Mouse (Mus musculus): ENCODE measurements around the gene Atp5d. TPM values are rescaled to one million over a fixed set of nuclear protein-coding genes. Genes with fewer than 3 reads are reported as not detected.

The Atp5d gene
- polyA plus RNA-seq, 1 experiment from 2014 or later = 291 TPM

- ATAC-seq (ENCODE audit: insufficient read depth) = peak; percentile 62
- no peaks in the 10 kb centered on the region for H3K9me3 ChIP-seq (replicated peaks)
- peak overlapping the region; percentile 87 for H3K9ac ChIP-seq
- H3K27me3 ChIP-seq = no peaks in the 10 kb centered on the region
- WGBS (ENCODE audit: insufficient replicate concordance) = under 1% methylated on average over 57 of the region's 57 CpGs
- peak overlapping the region; percentile 96 for H3K27ac ChIP-seq (replicated peaks)
- peak overlapping the region; percentile 96 for H3K4me2 ChIP-seq
- H3K4me1 ChIP-seq (replicated peaks) = peaks cover 88% of the 10 kb centered on the region
- H3K36me3 ChIP-seq (replicated peaks) = peaks cover 63% of the 10 kb centered on the region
- peak overlapping the region; percentile 70 for H3K4me3 ChIP-seq (replicated peaks)
Measured at GRCm38 (mm10) chr10:80148610-80149290, 10.3 kb downstream of the Atp5d start.

DNA sequence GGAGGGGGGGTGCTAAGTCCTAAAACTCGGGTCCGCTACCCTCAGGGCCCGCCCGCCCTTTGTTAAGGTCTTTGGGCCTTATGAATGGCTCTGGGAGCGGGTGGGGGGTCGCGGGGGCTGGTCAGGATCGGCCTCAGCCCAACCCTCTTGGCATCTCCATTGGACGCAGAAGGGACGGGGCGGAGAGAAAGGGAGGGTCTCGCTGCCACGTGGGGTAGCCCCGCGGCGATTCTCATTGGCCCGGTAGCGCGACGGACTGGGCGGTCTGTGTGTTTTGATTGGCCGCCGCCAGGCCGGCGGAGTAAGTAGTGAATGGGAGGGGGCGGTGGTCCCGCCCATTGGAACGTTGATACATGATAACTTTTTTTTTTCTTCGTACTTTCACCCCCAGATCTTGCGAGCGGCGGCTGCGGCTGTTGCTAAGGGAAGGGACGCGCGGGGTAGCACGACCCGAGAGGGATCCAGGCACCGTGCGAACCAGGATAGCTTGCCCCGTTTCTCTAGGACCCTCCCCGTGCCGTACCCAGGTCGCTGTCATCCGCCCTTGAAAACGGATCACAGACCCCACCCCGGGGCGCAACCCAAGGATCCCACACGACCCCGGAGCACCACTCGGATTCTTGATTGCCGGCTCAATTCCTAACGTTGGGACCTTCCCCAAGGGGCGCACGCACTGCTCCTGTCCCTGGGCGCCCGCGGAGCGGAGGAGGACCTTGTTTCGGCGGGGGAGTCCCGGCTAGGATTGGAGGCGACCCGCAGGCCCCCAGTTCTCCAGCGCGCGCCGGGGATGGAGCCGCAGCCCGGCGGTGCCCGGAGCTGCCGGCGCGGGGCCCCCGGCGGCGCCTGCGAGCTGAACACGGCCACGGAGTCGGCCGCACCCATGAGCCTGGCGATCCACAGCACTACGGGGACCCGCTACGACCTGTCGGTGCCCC, 11.1 kb downstream of the Atp5d start:
- under 1% methylated on average over 88 of the region's 88 CpGs for WGBS (ENCODE audit: insufficient replicate concordance)
- Histone ChIP-seq H3K36me3 (replicated peaks) (peaks cover 63% of the 10 kb centered on the region), H3K4me2 (peak overlapping the region; percentile 96), H3K9ac (peak overlapping the region; percentile 87), H3K9me3 (replicated peaks) (no peaks in the 10 kb centered on the region), H3K27me3 (no peaks in the 10 kb centered on the region), H3K4me3 (replicated peaks) (peak overlapping the region; percentile 70), H3K4me1 (replicated peaks) (peaks cover 88% of the 10 kb centered on the region), H3K27ac (replicated peaks) (peak overlapping the region; percentile 96)
- peak; percentile 73 for ATAC-seq (ENCODE audit: insufficient read depth)

- Histone ChIP-seq H3K4me2 (peak overlapping the region; percentile 96), H3K36me3 (replicated peaks) (peaks cover 63% of the 10 kb centered on the region), H3K4me3 (replicated peaks) (peak overlapping the region; percentile 70), H3K27me3 (no peaks in the 10 kb centered on the region), H3K9ac (peak overlapping the region; percentile 87), H3K4me1 (replicated peaks) (peaks cover 89% of the 10 kb centered on the region), H3K27ac (replicated peaks) (peak overlapping the region; percentile 96), H3K9me3 (replicated peaks) (no peaks in the 10 kb centered on the region)
- ATAC-seq (ENCODE audit: insufficient read depth) = no peak
- WGBS (ENCODE audit: insufficient replicate concordance) = under 1% methylated on average over 71 of the region's 71 CpGs
Measured at GRCm38 (mm10) chr10:80150226-80151210, 12.1 kb downstream of the Atp5d start.

DNA sequence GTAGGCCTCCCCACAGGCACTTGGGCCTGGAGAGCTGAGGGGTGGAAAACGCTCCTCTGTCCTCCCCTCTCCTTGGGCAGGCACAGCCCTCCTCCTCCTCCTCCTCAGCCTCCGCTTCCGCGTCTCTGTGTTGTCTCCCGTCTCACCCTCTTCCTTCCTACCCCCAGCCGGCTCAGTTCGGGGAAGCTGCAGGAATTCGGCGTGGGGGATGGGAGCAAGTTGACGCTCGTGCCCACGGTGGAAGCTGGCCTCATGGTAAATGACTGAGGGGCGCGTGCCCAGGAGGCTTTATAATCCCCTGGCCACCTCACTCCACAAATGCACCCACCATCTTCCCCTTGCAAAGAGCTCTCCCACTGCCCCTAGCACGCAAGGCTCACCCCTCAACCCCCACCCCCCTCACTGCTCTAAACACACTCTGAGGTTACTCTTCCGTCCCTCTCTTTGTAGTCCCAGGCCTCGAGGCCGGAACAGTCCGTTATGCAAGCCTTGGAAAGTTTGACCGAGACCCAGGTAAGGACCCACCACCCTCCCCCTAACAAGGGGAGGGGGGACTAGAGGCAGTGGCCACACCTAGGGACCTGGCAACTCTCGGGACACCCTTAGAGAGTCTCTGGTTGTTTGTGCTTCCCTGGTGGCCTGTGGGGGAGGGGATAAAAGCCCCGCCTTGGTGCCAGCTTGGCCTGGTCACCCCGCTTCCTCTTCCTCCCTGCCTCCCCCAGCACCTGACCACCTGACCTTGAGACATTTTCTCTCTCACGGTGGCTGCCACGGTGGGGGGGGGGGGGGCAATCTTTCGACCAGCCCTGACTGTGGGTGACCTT, 13.0 kb downstream of the Atp5d start:
- Histone ChIP-seq H3K4me1 (replicated peaks) (peaks cover 89% of the 10 kb centered on the region), H3K9me3 (replicated peaks) (no peaks in the 10 kb centered on the region), H3K4me2 (peak overlapping the region; percentile 96), H3K36me3 (replicated peaks) (peaks cover 63% of the 10 kb centered on the region), H3K27me3 (no peaks in the 10 kb centered on the region), H3K4me3 (replicated peaks) (peak overlapping the region; percentile 70), H3K27ac (replicated peaks) (peak overlapping the region; percentile 96), H3K9ac (peak overlapping the region; percentile 87)
- 5% methylated on average over 26 of the region's 26 CpGs for WGBS (ENCODE audit: insufficient replicate concordance)
- ATAC-seq (ENCODE audit: insufficient read depth) = no peak

DNA sequence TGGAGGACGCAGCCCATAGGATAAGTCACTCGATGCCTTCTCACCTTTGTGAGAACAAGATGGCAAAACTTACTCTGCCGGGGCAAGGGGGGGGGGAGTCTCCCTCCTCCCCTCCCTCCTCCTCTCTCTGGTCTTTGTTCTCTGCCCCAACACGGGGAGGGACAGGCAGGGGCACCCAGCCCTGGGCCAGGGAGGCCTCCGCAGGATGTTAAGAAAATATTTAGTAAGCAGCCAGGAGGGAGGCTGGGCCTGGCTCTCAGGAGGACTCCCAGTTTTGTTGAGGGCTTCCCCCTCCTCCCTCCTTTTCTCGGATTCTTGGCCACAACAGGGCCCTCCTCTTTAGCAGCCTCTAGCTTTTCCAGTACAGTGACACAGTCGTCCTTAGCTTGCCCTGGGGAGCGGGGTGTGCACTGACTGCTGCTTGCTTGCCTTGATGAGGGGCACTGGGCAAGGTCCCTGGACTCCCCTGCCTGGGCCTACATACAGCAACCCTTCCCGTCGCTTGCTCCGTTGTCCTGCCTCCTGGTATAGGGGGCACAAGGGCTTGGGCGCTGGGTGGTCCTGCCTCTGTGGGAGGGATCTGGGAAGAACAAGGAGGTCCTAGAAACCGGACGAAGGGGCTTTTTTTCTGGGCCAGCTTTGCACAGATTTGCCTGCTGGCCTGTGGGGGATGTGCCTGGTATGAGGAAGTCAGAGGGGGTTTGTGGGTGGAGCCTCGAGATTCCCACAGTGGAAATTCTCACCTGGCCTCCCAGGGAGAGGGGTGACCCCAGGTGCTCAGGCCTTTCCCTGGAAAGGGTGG, 13.8 kb downstream of the Atp5d start:
- H3K4me2 ChIP-seq = peak overlapping the region; percentile 96
- WGBS (ENCODE audit: insufficient replicate concordance) = 38% methylated on average over 15 of the region's 15 CpGs
- no peaks in the 10 kb centered on the region for H3K9me3 ChIP-seq (replicated peaks)
- peak overlapping the region; percentile 70 for H3K4me3 ChIP-seq (replicated peaks)
- peak overlapping the region; percentile 96 for H3K27ac ChIP-seq (replicated peaks)
- ATAC-seq (ENCODE audit: insufficient read depth) = no peak
- peaks cover 89% of the 10 kb centered on the region for H3K4me1 ChIP-seq (replicated peaks)
- H3K27me3 ChIP-seq = no peaks in the 10 kb centered on the region
- peaks cover 68% of the 10 kb centered on the region for H3K36me3 ChIP-seq (replicated peaks)
- H3K9ac ChIP-seq = peak overlapping the region; percentile 87

- peak overlapping the region; percentile 96 for H3K27ac ChIP-seq (replicated peaks)
- H3K36me3 ChIP-seq (replicated peaks) = peaks cover 73% of the 10 kb centered on the region
- H3K4me3 ChIP-seq (replicated peaks) = peak overlapping the region; percentile 70
- ATAC-seq (ENCODE audit: insufficient read depth) = no peak
- H3K4me2 ChIP-seq = peak overlapping the region; percentile 96
- 60% methylated on average over 3 of the region's 3 CpGs for WGBS (ENCODE audit: insufficient replicate concordance)
- H3K9me3 ChIP-seq (replicated peaks) = no peaks in the 10 kb centered on the region
- no peaks in the 10 kb centered on the region for H3K27me3 ChIP-seq
- H3K9ac ChIP-seq = peak overlapping the region; percentile 87; the same call in 1 of the 2 replicates
- peaks cover 88% of the 10 kb centered on the region for H3K4me1 ChIP-seq (replicated peaks)
Measured at GRCm38 (mm10) chr10:80152873-80153260, 14.4 kb downstream of the Atp5d start.

DNA sequence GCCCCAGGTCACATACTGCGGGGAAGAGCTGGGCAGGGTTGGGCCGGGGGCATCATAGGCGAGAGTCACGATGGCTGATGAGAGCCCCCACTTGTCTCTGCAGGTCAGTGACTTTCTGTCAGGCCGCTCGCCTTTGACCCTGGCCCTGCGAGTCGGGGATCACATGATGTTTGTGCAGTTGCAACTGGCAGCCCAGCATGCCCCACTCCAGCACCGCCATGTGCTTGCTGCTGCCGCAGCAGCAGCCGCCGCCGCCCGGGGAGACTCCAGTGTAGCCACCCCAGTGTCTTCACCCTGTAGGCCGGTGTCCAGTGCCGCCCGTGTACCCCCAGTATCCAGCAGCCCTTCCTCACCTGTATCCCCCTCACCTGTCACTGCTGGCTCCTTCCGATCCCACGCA, 15.3 kb downstream of the Atp5d start:
- H3K4me1 ChIP-seq (replicated peaks) = peaks cover 91% of the 10 kb centered on the region
- peak overlapping the region; percentile 96 for H3K27ac ChIP-seq (replicated peaks)
- no peak for ATAC-seq (ENCODE audit: insufficient read depth)
- peaks cover 73% of the 10 kb centered on the region for H3K36me3 ChIP-seq (replicated peaks)
- H3K9ac ChIP-seq = no peak overlapping the region
- 80% methylated on average over 19 of the region's 19 CpGs for WGBS (ENCODE audit: insufficient replicate concordance)
- H3K4me2 ChIP-seq = peak overlapping the region; percentile 96
- no peaks in the 10 kb centered on the region for H3K27me3 ChIP-seq
- H3K4me3 ChIP-seq (replicated peaks) = peak overlapping the region; percentile 14; the same call in 1 of the 2 replicates
- H3K9me3 ChIP-seq (replicated peaks) = no peaks in the 10 kb centered on the region

DNA sequence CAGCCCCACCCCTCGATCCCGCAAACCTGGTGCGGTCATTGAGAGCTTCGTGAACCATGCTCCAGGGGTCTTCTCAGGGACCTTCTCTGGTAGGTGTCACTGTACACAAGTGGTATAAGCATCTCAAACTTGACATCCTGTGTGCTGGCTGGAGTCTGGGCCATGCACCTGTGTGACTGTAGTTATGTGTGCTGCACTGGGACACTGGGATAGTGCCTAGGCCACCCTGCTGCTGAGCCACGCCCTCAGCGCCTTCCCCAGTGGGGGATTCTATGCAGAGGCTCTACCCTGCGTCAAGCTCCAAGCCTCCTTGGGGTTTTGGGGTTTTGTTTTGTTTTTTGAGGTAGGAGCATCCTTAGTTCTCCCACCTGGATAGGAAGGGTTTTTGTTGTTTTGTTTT, 16.0 kb downstream of the Atp5d start:
- ATAC-seq (ENCODE audit: insufficient read depth) = no peak
- H3K27ac ChIP-seq (replicated peaks) = no peak overlapping the region; the same call in 1 of the 2 replicates
- H3K4me1 ChIP-seq (replicated peaks) = peaks cover 97% of the 10 kb centered on the region
- no peaks in the 10 kb centered on the region for H3K27me3 ChIP-seq
- H3K4me2 ChIP-seq = no peak overlapping the region
- H3K36me3 ChIP-seq (replicated peaks) = peaks cover 73% of the 10 kb centered on the region
- no peak overlapping the region for H3K4me3 ChIP-seq (replicated peaks)
- 80% methylated on average over 7 of the region's 7 CpGs for WGBS (ENCODE audit: insufficient replicate concordance)
- no peak overlapping the region for H3K9ac ChIP-seq
- no peaks in the 10 kb centered on the region for H3K9me3 ChIP-seq (replicated peaks)

GRCm38 (mm10) chr10:80155277-80155676, 16.8 kb downstream of the Atp5d start:
- 81% methylated on average over 1 of the region's 1 CpGs for WGBS (ENCODE audit: insufficient replicate concordance)
- H3K9ac ChIP-seq = no peak overlapping the region
- H3K36me3 ChIP-seq (replicated peaks) = peaks cover 71% of the 10 kb centered on the region

More at GRCm38 (mm10) chr10:80155277-80155676, 16.8 kb downstream of the Atp5d start:
- no peak for ATAC-seq (ENCODE audit: insufficient read depth)
- no peaks in the 10 kb centered on the region for H3K27me3 ChIP-seq
- no peaks in the 10 kb centered on the region for H3K9me3 ChIP-seq (replicated peaks)
- peaks cover 97% of the 10 kb centered on the region for H3K4me1 ChIP-seq (replicated peaks)
- no peak overlapping the region for H3K4me3 ChIP-seq (replicated peaks)
- H3K27ac ChIP-seq (replicated peaks) = no peak overlapping the region; the same call in 1 of the 2 replicates
- H3K4me2 ChIP-seq = no peak overlapping the region

Data from liver, embryonic 15.5 days (tissue).